Mouse (Mus musculus): Measurements from ENCODE around the gene Fam163a. TPM values are rescaled to one million over a fixed set of nuclear protein-coding genes. Genes with fewer than 3 reads are reported as not detected.
"Not testable (repeated sequence)": the region's sequence is repeated elsewhere in the genome, so short reads cannot be mapped to it uniquely, and the experiment has no call there.

Gene Fam163a
- polyA plus RNA-seq, 1 experiment: 0.02 TPM

GRCm38 (mm10) chr1:156043027-156043426 is 161.8 kb downstream of the Fam163a start:
- peaks cover 77% of the 10 kb centered on the region for H3K36me3 ChIP-seq (ENCODE audit: control insufficient read depth)

DNA sequence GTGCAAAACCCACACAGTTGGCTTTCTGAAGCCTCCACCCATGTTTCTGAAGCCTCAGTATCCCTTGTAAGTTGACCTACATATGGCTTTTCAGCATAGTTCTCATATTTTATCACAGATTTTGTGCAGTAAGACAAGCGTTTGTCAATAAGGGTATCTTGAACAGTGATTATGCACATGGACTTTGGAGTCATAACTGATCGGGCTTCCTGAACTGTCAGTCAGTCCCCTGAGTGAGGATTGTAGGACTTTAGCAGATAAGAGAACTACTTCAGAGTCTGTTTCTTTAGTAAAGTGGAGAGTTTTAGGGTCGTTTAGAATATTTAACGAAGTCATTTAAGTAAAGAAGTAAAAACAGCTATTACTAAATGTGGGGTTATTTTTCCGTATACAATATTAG is 162.3 kb downstream of the Fam163a start:
- TF ChIP-seq GATA1 (IDR thresholded peaks at IDR 0.05; ENCODE audit: low read length) (no peak), TAL1 (IDR thresholded peaks at IDR 0.05; ENCODE audit: low read length) (no peak)
- H3K4me3 ChIP-seq (replicated peaks): peak overlapping the region; percentile 83
- no peaks in the 10 kb centered on the region for H3K9me3 ChIP-seq (ENCODE audit: control insufficient read depth, low read length)
- no peaks in the 10 kb centered on the region for H3K27me3 ChIP-seq (ENCODE audit: control insufficient read depth)
- H3K36me3 ChIP-seq (ENCODE audit: control insufficient read depth): peaks cover 72% of the 10 kb centered on the region
- peaks cover 59% of the 10 kb centered on the region for H3K4me1 ChIP-seq (ENCODE audit: control insufficient read depth)

More at GRCm38 (mm10) chr1:156043027-156043426, 161.8 kb downstream of the Fam163a start:
- H3K4me3 ChIP-seq (replicated peaks): peak overlapping the region; percentile 29
- H3K27me3 ChIP-seq (ENCODE audit: control insufficient read depth): no peaks in the 10 kb centered on the region
- TF ChIP-seq TAL1 (IDR thresholded peaks at IDR 0.05; ENCODE audit: low read length) (no peak), GATA1 (IDR thresholded peaks at IDR 0.05; ENCODE audit: low read length) (no peak)
- peaks cover 54% of the 10 kb centered on the region for H3K4me1 ChIP-seq (ENCODE audit: control insufficient read depth)
- H3K9me3 ChIP-seq (ENCODE audit: control insufficient read depth, low read length): no peaks in the 10 kb centered on the region

DNA sequence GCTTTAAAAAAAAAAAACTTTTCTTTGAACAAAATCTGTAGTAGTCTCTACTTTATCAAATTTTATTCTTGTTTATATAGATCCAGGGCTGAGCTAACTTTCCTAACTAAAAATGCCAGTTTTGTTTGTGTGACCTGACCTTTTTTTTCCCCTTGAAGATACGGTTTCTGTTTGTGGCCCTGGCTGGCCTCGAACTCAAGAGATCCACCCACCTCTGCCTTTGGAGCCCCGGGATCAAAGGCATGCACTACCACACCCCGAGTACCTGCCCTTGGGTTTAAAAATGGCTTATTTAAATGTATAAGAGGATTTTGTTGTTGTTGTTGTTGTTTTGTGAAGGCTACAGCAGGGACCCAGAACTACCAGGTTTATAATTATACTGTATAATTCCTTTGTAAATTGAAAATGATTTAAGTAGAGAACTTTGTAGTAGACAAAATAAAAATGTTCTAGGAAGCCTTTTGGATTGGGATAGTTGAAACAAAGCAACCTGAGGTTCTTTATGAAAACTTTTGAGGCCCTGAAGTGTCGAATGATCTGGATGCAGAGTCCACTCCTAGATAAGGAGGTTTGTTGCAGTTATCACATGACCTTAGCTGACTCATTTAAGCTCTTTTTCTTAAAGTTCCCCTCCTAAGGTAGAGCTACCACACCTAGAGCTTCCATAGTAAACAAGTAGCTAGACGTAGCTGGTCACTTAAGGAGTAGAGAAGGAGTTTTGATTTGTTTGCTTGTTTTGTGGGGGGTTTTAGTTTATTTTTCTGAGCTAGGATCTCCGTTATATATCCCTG is 163.2 kb downstream of the Fam163a start:
- H3K9me3 ChIP-seq (ENCODE audit: control insufficient read depth, low read length): no peaks in the 10 kb centered on the region
- TF ChIP-seq GATA1 (IDR thresholded peaks at IDR 0.05; ENCODE audit: low read length) (peak; percentile 59; the same call in 1 of the 2 replicates), TAL1 (IDR thresholded peaks at IDR 0.05; ENCODE audit: low read length) (no peak)
- peaks cover 64% of the 10 kb centered on the region for H3K36me3 ChIP-seq (ENCODE audit: control insufficient read depth)
- peak overlapping the region; percentile 83 for H3K4me3 ChIP-seq (replicated peaks)
- H3K27me3 ChIP-seq (ENCODE audit: control insufficient read depth): no peaks in the 10 kb centered on the region
- H3K4me1 ChIP-seq (ENCODE audit: control insufficient read depth): peaks cover 59% of the 10 kb centered on the region

- no peak for TF ChIP-seq TAL1 (IDR thresholded peaks at IDR 0.05; ENCODE audit: low read length)
- TF ChIP-seq GATA1 (IDR thresholded peaks at IDR 0.05; ENCODE audit: low read length): no peak
- Histone ChIP-seq H3K9me3 (ENCODE audit: control insufficient read depth, low read length) (no peaks in the 10 kb centered on the region), H3K4me3 (replicated peaks) (peak overlapping the region; percentile 83), H3K27me3 (ENCODE audit: control insufficient read depth) (no peaks in the 10 kb centered on the region), H3K4me1 (ENCODE audit: control insufficient read depth) (peaks cover 59% of the 10 kb centered on the region), H3K36me3 (ENCODE audit: control insufficient read depth) (peaks cover 56% of the 10 kb centered on the region)
Measured at GRCm38 (mm10) chr1:156040731-156041401, 164.0 kb downstream of the Fam163a start.

DNA sequence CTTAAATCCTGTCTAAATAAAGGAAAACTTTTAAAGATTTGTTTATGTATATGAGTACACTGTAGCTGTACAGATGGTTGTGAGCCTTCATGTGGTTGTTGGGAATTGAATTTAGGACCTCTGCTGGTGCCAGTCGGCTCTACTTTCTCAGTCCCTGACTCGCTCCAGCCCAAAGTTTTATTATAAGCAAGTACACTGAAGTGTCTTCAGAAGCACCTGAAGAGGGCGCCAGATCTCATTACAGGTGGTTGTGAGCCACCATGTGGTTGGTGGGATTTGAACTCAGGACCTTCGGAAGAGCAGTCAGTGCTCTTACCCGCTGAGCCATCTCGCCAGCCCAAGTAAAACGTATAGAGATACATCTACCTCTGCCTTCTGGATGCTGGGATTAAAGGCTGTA is 164.8 kb downstream of the Fam163a start:
- Histone ChIP-seq H3K4me3 (replicated peaks) (peak overlapping the region; percentile 83), H3K4me1 (ENCODE audit: control insufficient read depth) (peaks cover 56% of the 10 kb centered on the region), H3K36me3 (ENCODE audit: control insufficient read depth) (peaks cover 47% of the 10 kb centered on the region)
- H3K27me3 ChIP-seq (ENCODE audit: control insufficient read depth); H3K9me3 ChIP-seq (ENCODE audit: control insufficient read depth, low read length): not testable (repeated sequence)

GRCm38 (mm10) chr1:156037144-156037583 is 167.7 kb downstream of the Fam163a start:
- peaks cover 54% of the 10 kb centered on the region for H3K4me1 ChIP-seq (ENCODE audit: control insufficient read depth)
- H3K36me3 ChIP-seq (ENCODE audit: control insufficient read depth): peaks cover 38% of the 10 kb centered on the region
- TF ChIP-seq GATA1 (IDR thresholded peaks at IDR 0.05; ENCODE audit: low read length) (no peak), TAL1 (IDR thresholded peaks at IDR 0.05; ENCODE audit: low read length) (no peak)
- peak overlapping the region; percentile 100 for H3K4me3 ChIP-seq (replicated peaks)
- no peaks in the 10 kb centered on the region for H3K9me3 ChIP-seq (ENCODE audit: control insufficient read depth, low read length)
- no peaks in the 10 kb centered on the region for H3K27me3 ChIP-seq (ENCODE audit: control insufficient read depth)

GRCm38 (mm10) chr1:156035930-156036737 is 168.7 kb downstream of the Fam163a start, which contains the start of gene Tor1aip1:
Gene Tor1aip1, minus strand, starts transcription at chr1:156036480.
- peaks cover 45% of the 10 kb centered on the region for H3K4me1 ChIP-seq (ENCODE audit: control insufficient read depth)
- TF ChIP-seq TAL1 (IDR thresholded peaks at IDR 0.05; ENCODE audit: low read length): no peak
- no peak for TF ChIP-seq GATA1 (IDR thresholded peaks at IDR 0.05; ENCODE audit: low read length)
- peak within 1 kb of the TSS; percentile 100 for H3K4me3 ChIP-seq (replicated peaks)
- peaks cover 43% of the 10 kb centered on the region for H3K36me3 ChIP-seq (ENCODE audit: control insufficient read depth)
- no peaks in the 10 kb centered on the region for H3K9me3 ChIP-seq (ENCODE audit: control insufficient read depth, low read length)
- no peaks in the 10 kb centered on the region for H3K27me3 ChIP-seq (ENCODE audit: control insufficient read depth)

- H3K36me3 ChIP-seq (ENCODE audit: control insufficient read depth): peaks cover 50% of the 10 kb centered on the region
- TF ChIP-seq TAL1 (IDR thresholded peaks at IDR 0.05; ENCODE audit: low read length) (no peak), GATA1 (IDR thresholded peaks at IDR 0.05; ENCODE audit: low read length) (no peak)
- peaks cover 41% of the 10 kb centered on the region for H3K4me1 ChIP-seq (ENCODE audit: control insufficient read depth)
- H3K27me3 ChIP-seq (ENCODE audit: control insufficient read depth): no peaks in the 10 kb centered on the region
- no peaks in the 10 kb centered on the region for H3K9me3 ChIP-seq (ENCODE audit: control insufficient read depth, low read length)
- H3K4me3 ChIP-seq (replicated peaks): peak within 1 kb of the TSS; percentile 100
Measured at GRCm38 (mm10) chr1:156035269-156035929, 169.4 kb downstream of the Fam163a start, which contains the start of gene Tor1aip2. Gene Tor1aip2, plus strand, starts transcription at chr1:156035403.

Data from erythroblast, embryonic 14.5 days (primary cell).